Mouse (Mus musculus) heart, adult 2 months (tissue): ENCODE data around the gene Lrrc29. TPM values are rescaled to one million over a fixed set of nuclear protein-coding genes. Genes with fewer than 3 reads are reported as not detected.

Experiments used
- DNase-seq, 2 experiments: peaks; one replicate each; pipeline ENCODE4 v3.0.0; 2021
- H3K27ac ChIP-seq: fragments of 200-600 bp; 2 replicates; pipeline ENCODE4 v1.8.1; 2022
- H3K27me3 ChIP-seq: fragments of 200-500 bp; 2 replicates; pipeline ENCODE4 v1.6.1; 2012; ENCODE audit warnings: mild to moderate bottlenecking, low read length, inconsistent platforms, mixed read lengths; ENCODE audit not compliant: control insufficient read depth, insufficient read depth
- H3K36me3 ChIP-seq: fragments of 200-500 bp; 2 replicates; pipeline ENCODE4 v1.6.1; 2012; ENCODE audit warnings: low read length, inconsistent platforms; ENCODE audit not compliant: control insufficient read depth, insufficient read depth
- H3K4me1 ChIP-seq: fragments of 200-500 bp; 2 replicates; pipeline ENCODE4 v1.6.1; 2011; ENCODE audit warnings: low read length; ENCODE audit not compliant: control insufficient read depth, insufficient read depth
- H3K4me3 ChIP-seq: fragments of 200-600 bp; 2 replicates; pipeline ENCODE4 v1.8.1; 2022
- H3K79me2 ChIP-seq: fragments of 200-500 bp; replicated peaks from 2 replicates; pipeline ENCODE4 v1.6.1; 2012; ENCODE audit warnings: mild to moderate bottlenecking, inconsistent platforms, low read length, moderate library complexity, mixed read lengths; ENCODE audit not compliant: control insufficient read depth, insufficient read depth
- H3K9ac ChIP-seq: fragments of 200-500 bp; 2 replicates; pipeline ENCODE4 v1.6.1; 2012; ENCODE audit warnings: low read depth, mild to moderate bottlenecking, control low read depth, inconsistent platforms, low read length, mixed read lengths
- CTCF ChIP-seq: fragments of 200-600 bp; IDR thresholded peaks from 2 replicates; pipeline ENCODE4 v1.8.1; 2022; ENCODE audit warnings: antibody characterized with exemption, mild to moderate bottlenecking, moderate library complexity
- EP300 ChIP-seq: fragments of 200-500 bp; IDR thresholded peaks from 2 replicates; pipeline ENCODE4 v1.6.1; 2011; ENCODE audit warnings: low read depth, low read length, control low read depth; ENCODE audit not compliant: insufficient read depth
- POLR2A ChIP-seq: fragments of 200-500 bp; IDR thresholded peaks from 2 replicates; pipeline ENCODE4 v1.6.1; 2011; ENCODE audit warnings: mild to moderate bottlenecking, low read depth, low read length, control low read depth; ENCODE audit not compliant: insufficient read depth
- WGBS: fragments of 180-500 bp; shearing (Covaris S2); methylation state at CpG from one replicate; pipeline ENCODE4 v1.1.7; 2018; 5-methylcytosine and 5-hydroxymethylcytosine counted together
- intact Hi-C: fragments of 180-260 bp; cut with DNase I; formaldehyde crosslinking; loops from one replicate; pipeline ENCODE4 v1.15.1; 2025
- polyA plus RNA-seq: library from polyadenylated mRNA; depleted of rRNA; stranded (reverse); fragments of >200 nt; gene quantifications from 2 replicates; pipeline ENCODE4 v1.2.3, GENCODE M21; 2012
- total RNA-seq, 2 experiments: library from RNA; stranded (reverse); gene quantifications; 2 replicates each; pipeline ENCODE4 v1.2.3; 2021

Lrrc29 gene
- total and polyA plus RNA-seq, 3 experiments, result 0.93 to 2.2 (median 1.1) TPM

DNA sequence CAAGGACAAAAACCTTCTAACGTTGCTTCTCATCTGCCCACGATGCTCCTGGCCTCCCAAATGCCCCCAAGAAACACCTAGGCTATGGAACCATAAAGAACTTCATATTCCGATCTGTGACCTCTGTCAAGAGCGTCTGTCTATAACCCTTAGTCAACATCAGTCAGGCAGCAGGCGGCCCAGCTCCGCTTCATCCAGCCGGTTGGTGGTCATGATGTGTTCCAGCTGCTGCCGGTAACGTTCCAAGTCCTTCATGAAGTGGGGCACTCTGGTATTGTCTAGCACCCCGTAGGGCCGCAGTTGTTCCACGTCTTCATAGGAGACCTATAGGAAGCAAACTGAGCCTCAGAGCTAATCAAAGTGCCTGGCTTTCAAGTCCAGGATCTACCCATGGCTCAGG, 44.3 kb downstream of the Lrrc29 start:
- TF ChIP-seq CTCF (no peak), POLR2A (no peak), EP300 (no peak)
- Histone ChIP-seq H3K27me3 (no peaks in the 10 kb centered on the region), H3K4me1 (no peaks in the 10 kb centered on the region), H3K27ac (no peak overlapping the region), H3K4me3 (no peak overlapping the region), H3K36me3 (no peaks in the 10 kb centered on the region), H3K9ac (no peak overlapping the region), H3K79me2 (no peaks in the 10 kb centered on the region)
- WGBS, result 89% methylated on average over 12 of the region's 12 CpGs
- intact Hi-C loops, result no loop called here
- no peak for DNase-seq

DNA sequence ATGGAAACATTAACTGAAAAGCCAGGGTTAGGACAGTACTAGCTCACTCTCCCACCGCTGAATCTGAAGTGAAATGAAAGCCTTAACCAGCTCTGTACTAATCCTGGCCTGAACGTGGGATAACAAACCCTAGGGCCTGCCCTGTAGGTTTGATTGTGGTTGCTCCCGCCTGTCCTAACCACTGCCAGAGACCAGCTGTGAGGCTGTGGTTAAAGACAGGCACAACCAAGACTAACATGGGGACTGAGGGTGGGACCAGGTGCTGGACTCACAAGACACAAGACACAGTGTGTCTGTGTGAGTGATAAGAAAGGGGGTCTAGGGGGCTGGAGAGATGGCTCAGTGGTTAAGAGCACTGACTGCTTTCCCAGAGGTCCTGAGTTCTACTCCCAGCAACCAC, 45.5 kb downstream of the Lrrc29 start:
- H3K79me2 ChIP-seq, result no peaks in the 10 kb centered on the region
- no peak for TF ChIP-seq POLR2A
- TF ChIP-seq EP300, result no peak
- TF ChIP-seq CTCF, result no peak
- H3K27ac ChIP-seq, result no peak overlapping the region
- WGBS, result 84% methylated on average over 3 of the region's 3 CpGs
- no peak for DNase-seq
- no peaks in the 10 kb centered on the region for H3K36me3 ChIP-seq
- no peak overlapping the region for H3K9ac ChIP-seq
- no peak overlapping the region for H3K4me3 ChIP-seq
- intact Hi-C loops, result no loop called here
- H3K4me1 ChIP-seq, result no peaks in the 10 kb centered on the region
- no peaks in the 10 kb centered on the region for H3K27me3 ChIP-seq

DNA sequence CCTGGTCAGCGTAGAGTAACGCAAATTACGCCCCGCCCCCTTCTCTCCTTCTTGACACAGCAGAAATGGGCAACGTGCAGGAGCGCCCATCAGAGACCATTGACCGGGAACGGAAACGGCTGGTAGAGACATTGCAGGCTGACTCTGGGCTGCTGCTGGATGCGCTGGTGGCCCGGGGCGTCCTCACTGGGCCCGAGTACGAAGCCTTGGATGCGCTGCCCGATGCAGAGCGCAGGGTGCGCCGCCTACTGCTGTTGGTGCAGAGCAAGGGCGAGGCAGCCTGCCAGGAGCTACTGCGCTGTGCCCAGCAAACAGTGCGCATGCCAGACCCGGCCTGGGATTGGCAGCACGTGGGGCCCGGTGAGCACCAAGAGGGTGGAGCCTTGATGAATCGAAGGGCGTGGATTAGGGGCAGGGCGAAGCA, 47.2 kb downstream of the Lrrc29 start:
- H3K4me1 ChIP-seq, result peaks cover 2% of the 10 kb centered on the region; the same call in 1 of the 2 replicates
- WGBS, result 5% methylated on average over 28 of the region's 28 CpGs
- intact Hi-C loops, result no loop called here
- H3K27ac ChIP-seq, result peak overlapping the region; percentile 52; the same call in 1 of the 2 replicates
- H3K9ac ChIP-seq, result no peak overlapping the region
- H3K79me2 ChIP-seq, result no peaks in the 10 kb centered on the region
- no peaks in the 10 kb centered on the region for H3K36me3 ChIP-seq
- H3K27me3 ChIP-seq, result no peaks in the 10 kb centered on the region
- H3K4me3 ChIP-seq, result peak overlapping the region; percentile 16; the same call in 1 of the 2 replicates
- 0 out of 2 replicates have a peak, but pooled peaks have one; percentile 12 for TF ChIP-seq POLR2A
- no peak for TF ChIP-seq EP300
- TF ChIP-seq CTCF, result peak; percentile 52
- DNase-seq, result peak; percentile 80 to 88

DNA sequence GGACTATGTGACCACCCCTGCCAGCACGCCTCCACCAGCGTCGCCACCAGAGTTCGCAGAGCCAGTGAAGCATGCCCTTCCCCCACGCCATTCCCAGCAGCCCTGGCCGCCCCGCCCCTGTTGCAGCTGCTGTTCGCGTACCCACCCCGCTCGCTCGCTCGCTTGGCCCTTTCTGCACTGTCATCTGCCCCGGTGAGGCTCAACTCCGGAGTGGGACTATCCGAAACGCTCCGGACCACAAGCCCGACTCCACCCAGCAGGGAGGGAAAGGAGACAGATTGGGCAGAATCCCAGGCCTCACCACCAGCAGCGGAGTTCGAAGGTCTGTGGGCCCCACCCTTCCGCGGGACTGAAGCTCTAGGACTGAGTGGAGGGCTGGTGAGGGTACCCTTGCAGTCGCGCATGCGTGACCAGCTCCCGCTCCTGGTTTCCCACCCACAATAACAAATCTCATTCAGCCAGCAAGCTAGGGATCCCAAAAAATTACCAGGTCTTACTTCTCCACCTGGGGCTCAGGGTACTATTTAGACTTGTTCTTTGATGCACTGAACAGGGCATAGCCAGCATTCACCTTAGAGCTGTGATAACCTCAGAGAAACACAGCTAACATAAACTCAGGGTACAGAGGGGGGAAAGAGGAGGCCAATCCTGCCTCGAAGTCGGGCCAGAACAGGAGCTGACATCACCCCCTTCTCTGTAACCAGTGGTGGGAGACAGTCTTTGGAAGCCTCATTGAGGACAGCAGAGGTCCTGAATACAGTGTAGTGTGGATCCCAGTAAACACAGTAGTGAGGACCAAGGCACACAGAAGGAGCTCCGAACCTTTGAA, 49.6 kb downstream of the Lrrc29 start:
- intact Hi-C loops, result no loop called here
- Histone ChIP-seq H3K36me3 (no peaks in the 10 kb centered on the region), H3K4me1 (peaks cover 2% of the 10 kb centered on the region; the same call in 1 of the 2 replicates), H3K27me3 (no peaks in the 10 kb centered on the region), H3K27ac (peak overlapping the region; percentile 52), H3K79me2 (no peaks in the 10 kb centered on the region), H3K4me3 (peak overlapping the region; percentile 43), H3K9ac (peak overlapping the region; percentile 17)
- TF ChIP-seq EP300 (no peak), POLR2A (peak; percentile 27; the same call in 1 of the 2 replicates)
- WGBS, result 7% methylated on average over 30 of the region's 30 CpGs
- DNase-seq, result peak; percentile 70 to 72

DNA sequence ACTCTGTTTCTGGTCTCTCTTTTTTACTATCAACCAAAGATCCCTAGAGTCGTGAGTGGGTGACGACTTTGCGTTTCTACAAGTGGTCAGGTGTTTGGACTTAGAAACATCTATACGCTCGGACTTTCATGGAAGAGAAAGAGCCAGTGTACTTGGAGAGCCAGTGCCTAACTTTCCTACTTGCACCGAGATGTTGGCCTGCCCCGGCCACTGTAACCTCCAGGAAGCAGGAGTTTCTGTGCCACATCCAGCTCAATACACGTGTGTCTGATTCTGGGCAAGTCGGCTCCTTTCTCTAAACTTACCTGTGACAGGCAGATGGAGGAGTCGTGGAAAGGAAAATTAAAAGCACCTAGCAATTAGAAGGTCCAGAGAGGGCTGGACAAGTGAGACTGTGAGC, 50.2 kb downstream of the Lrrc29 start, which contains the start of gene Nol3:
Nol3 (plus strand) TSS at position 301 of the 400 bp plus-strand sequence.
- no peaks in the 10 kb centered on the region for H3K27me3 ChIP-seq
- DNase-seq, result no peak
- TF ChIP-seq CTCF, result no peak
- TF ChIP-seq EP300, result no peak
- no peak for TF ChIP-seq POLR2A
- no peaks in the 10 kb centered on the region for H3K36me3 ChIP-seq
- peak within 1 kb of the TSS; percentile 52 for H3K27ac ChIP-seq
- H3K79me2 ChIP-seq, result no peaks in the 10 kb centered on the region
- WGBS, result 9% methylated on average over 10 of the region's 10 CpGs
- peak within 1 kb of the TSS; percentile 43 for H3K4me3 ChIP-seq
- peaks cover 2% of the 10 kb centered on the region; the same call in 1 of the 2 replicates for H3K4me1 ChIP-seq
- intact Hi-C loops, result no loop called here
- H3K9ac ChIP-seq, result peak within 1 kb of the TSS; percentile 17

DNA sequence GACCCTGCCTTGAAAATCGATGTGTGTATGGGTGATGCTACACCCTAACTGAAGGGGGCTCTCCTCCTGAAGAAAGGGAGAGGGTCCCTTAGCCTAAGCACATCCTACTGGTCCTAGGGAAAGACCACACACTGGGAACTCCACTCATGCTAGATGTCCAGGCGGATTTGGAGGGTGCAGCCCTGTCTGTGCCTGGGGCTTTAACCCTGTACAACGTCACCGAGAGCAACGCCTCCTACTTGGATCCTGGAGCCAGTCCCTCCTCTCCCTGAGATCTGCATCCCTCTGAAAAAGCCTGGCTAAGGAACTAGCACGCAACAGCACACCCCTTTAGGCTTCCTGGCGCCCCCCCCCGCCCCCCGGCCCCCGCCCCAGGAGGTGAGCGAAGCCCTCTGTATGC, 50.7 kb downstream of the Lrrc29 start:
- 11% methylated on average over 11 of the region's 11 CpGs for WGBS
- Histone ChIP-seq H3K27me3 (no peaks in the 10 kb centered on the region), H3K9ac (no peak overlapping the region), H3K4me3 (no peak overlapping the region), H3K4me1 (peaks cover 2% of the 10 kb centered on the region; the same call in 1 of the 2 replicates), H3K36me3 (no peaks in the 10 kb centered on the region), H3K79me2 (no peaks in the 10 kb centered on the region), H3K27ac (no peak overlapping the region)
- no peak for DNase-seq
- no peak for TF ChIP-seq CTCF
- no peak for TF ChIP-seq POLR2A
- no peak for TF ChIP-seq EP300
- intact Hi-C loops, result no loop called here
